Mouse (Mus musculus) MEL (cell line): ENCODE measurements at regions not wholly inside any gene's neighbourhood (a gene's known extent, or its start where the extent isn't known, plus 50 kb on each side); places are given as distances from the start of the nearest gene placed in this dataset.

ENCODE experiments used
- DNase-seq: peaks from one replicate; pipeline ENCODE4 v3.0.0; 2011; ENCODE audit warnings: low read depth, low spot score
- H3K27ac ChIP-seq: 2 replicates; pipeline ENCODE4 v1.5.1; 2012; ENCODE audit warnings: low read depth, mild to moderate bottlenecking, control low read depth, low read length, moderate library complexity; ENCODE audit not compliant: control insufficient read depth
- H3K27me3 ChIP-seq, 2 experiments: fragments of 150-350 bp in 1 of 2; sonication (generic) in 1 of 2; 2 replicates each; pipeline ENCODE4 v1.6.1; 2012; ENCODE audit warnings: low read length in 2 of 2, mild to moderate bottlenecking in 2 of 2, improper control_type of control experiment in 1 of 2, moderate library complexity in 1 of 2; ENCODE audit not compliant: insufficient read depth in 2 of 2, control insufficient read depth in 1 of 2
- H3K36me3 ChIP-seq, 2 experiments: 2 replicates each; pipeline ENCODE4 v1.6.1; 2012 to 2014; ENCODE audit warnings: low read length in 2 of 2, improper control_type of control experiment in 1 of 2, inconsistent platforms in 1 of 2, mild to moderate bottlenecking in 1 of 2; ENCODE audit not compliant: insufficient read depth in 2 of 2, control insufficient read depth in 1 of 2
- H3K4me1 ChIP-seq, 2 experiments: fragments of 150-350 bp in 1 of 2; sonication (generic) in 1 of 2; 2 replicates each; pipeline ENCODE4 v1.6.1; 2012; ENCODE audit warnings: low read length in 2 of 2, improper control_type of control experiment in 1 of 2, mild to moderate bottlenecking in 1 of 2; ENCODE audit not compliant: insufficient read depth in 2 of 2, control insufficient read depth in 1 of 2
- H3K4me3 ChIP-seq, 2 experiments: fragments of 150-350 bp in 1 of 2; sonication (generic) in 1 of 2; 2 replicates each; pipeline ENCODE4 v1.5.1; 2012; ENCODE audit warnings: low read depth in 2 of 2, low read length in 2 of 2, mild to moderate bottlenecking in 2 of 2, moderate library complexity in 2 of 2, control low read depth in 1 of 2, improper control_type of control experiment in 1 of 2; ENCODE audit not compliant: control insufficient read depth in 1 of 2, insufficient read depth in 1 of 2
- H3K79me2 ChIP-seq: 2 replicates; pipeline ENCODE4 v1.6.1; 2012; ENCODE audit warnings: mild to moderate bottlenecking, low read length, moderate library complexity; ENCODE audit not compliant: control insufficient read depth, poor library complexity, insufficient read depth
- H3K9ac ChIP-seq: 2 replicates; pipeline ENCODE4 v1.6.1; 2012; ENCODE audit warnings: low read depth, mild to moderate bottlenecking, control low read depth, low read length, moderate library complexity; ENCODE audit not compliant: control insufficient read depth, poor library complexity, severe bottlenecking
- H3K9me3 ChIP-seq: fragments of 150-350 bp; sonication (generic); replicated peaks from 2 replicates; pipeline ENCODE4 v1.6.1; 2012; ENCODE audit warnings: mild to moderate bottlenecking, low read length, improper control_type of control experiment, moderate library complexity; ENCODE audit not compliant: insufficient read depth
- BHLHE40 ChIP-seq: IDR thresholded peaks from 2 replicates; pipeline ENCODE4 v1.6.1; 2012; ENCODE audit warnings: low read depth, mild to moderate bottlenecking, inconsistent platforms, low read length, improper control_type of control experiment, borderline replicate concordance
- CHD1 ChIP-seq: IDR thresholded peaks from 2 replicates; pipeline ENCODE4 v1.6.1; 2012; ENCODE audit warnings: low read depth, mild to moderate bottlenecking, inconsistent platforms, low read length, improper control_type of control experiment
- CHD2 ChIP-seq: IDR thresholded peaks from 2 replicates; pipeline ENCODE4 v1.6.1; 2011; ENCODE audit warnings: low read length, improper control_type of control experiment
- ELF1 ChIP-seq: IDR thresholded peaks from 2 replicates; pipeline ENCODE4 v1.6.1; 2014; ENCODE audit warnings: low read depth, mild to moderate bottlenecking, inconsistent platforms, low read length, improper control_type of control experiment, moderate library complexity
- EP300 ChIP-seq, 2 experiments: IDR thresholded peaks; 2 replicates each; pipeline ENCODE4 v1.6.1; 2011; ENCODE audit warnings: improper control_type of control experiment in 2 of 2, low read length in 2 of 2, low read depth in 1 of 2, mild to moderate bottlenecking in 1 of 2
- GABPA ChIP-seq: IDR thresholded peaks from 2 replicates; pipeline ENCODE4 v1.6.1; 2012; ENCODE audit warnings: low read depth, mild to moderate bottlenecking, inconsistent platforms, low read length, improper control_type of control experiment, moderate library complexity
- GATA1 ChIP-seq: IDR thresholded peaks from 2 replicates; pipeline ENCODE4 v1.6.1; 2011; ENCODE audit warnings: low read depth, low read length, improper control_type of control experiment
- KAT2A ChIP-seq: conservative IDR thresholded peaks from 2 replicates; pipeline ENCODE4 v1.6.1; 2012; ENCODE audit warnings: low read depth, low read length, improper control_type of control experiment, inconsistent platforms
- MAFK ChIP-seq: IDR thresholded peaks from 2 replicates; pipeline ENCODE4 v1.6.1; 2011; ENCODE audit warnings: low read depth, mild to moderate bottlenecking, low read length, improper control_type of control experiment, borderline replicate concordance
- MEF2A ChIP-seq: IDR thresholded peaks from 2 replicates; pipeline ENCODE4 v1.6.1; 2014; ENCODE audit warnings: low read depth, mild to moderate bottlenecking, inconsistent platforms, low read length, improper control_type of control experiment; ENCODE audit not compliant: poor library complexity, insufficient replicate concordance, severe bottlenecking; ENCODE audit errors: extremely low read depth
- MYC ChIP-seq: IDR thresholded peaks from 2 replicates; pipeline ENCODE4 v1.6.1; 2011; ENCODE audit warnings: low read depth, mild to moderate bottlenecking, low read length, improper control_type of control experiment, moderate library complexity
- NELFE ChIP-seq: IDR thresholded peaks from 2 replicates; pipeline ENCODE4 v1.6.1; 2011; ENCODE audit warnings: low read depth, low read length, improper control_type of control experiment
- NRF1 ChIP-seq: IDR thresholded peaks from 2 replicates; pipeline ENCODE4 v1.6.1; 2014; ENCODE audit warnings: low read depth, mild to moderate bottlenecking, inconsistent platforms, low read length, improper control_type of control experiment, moderate library complexity; ENCODE audit not compliant: poor library complexity, insufficient read depth, severe bottlenecking
- POLR2AphosphoS2 ChIP-seq: IDR thresholded peaks from 2 replicates; pipeline ENCODE4 v1.6.1; 2011; ENCODE audit warnings: low read length, improper control_type of control experiment
- RAD21 ChIP-seq: IDR thresholded peaks from 2 replicates; pipeline ENCODE4 v1.6.1; 2011; ENCODE audit warnings: mild to moderate bottlenecking, low read depth, low read length, improper control_type of control experiment
- SIN3A ChIP-seq: IDR thresholded peaks from 2 replicates; pipeline ENCODE4 v1.6.1; 2012; ENCODE audit warnings: low read length, improper control_type of control experiment, inconsistent platforms
- UBTF ChIP-seq: IDR thresholded peaks from 2 replicates; pipeline ENCODE4 v1.6.1; 2012; ENCODE audit warnings: low read depth, mild to moderate bottlenecking, inconsistent platforms, low read length, improper control_type of control experiment, moderate library complexity, borderline replicate concordance; ENCODE audit not compliant: insufficient read depth
- USF1 ChIP-seq: IDR thresholded peaks from 2 replicates; pipeline ENCODE4 v1.6.1; 2014; ENCODE audit warnings: low read depth, mild to moderate bottlenecking, inconsistent platforms, low read length, improper control_type of control experiment, moderate library complexity
- ZC3H11A ChIP-seq: IDR thresholded peaks from 2 replicates; pipeline ENCODE4 v1.6.1; 2012; ENCODE audit warnings: low read depth, mild to moderate bottlenecking, inconsistent platforms, low read length, improper control_type of control experiment
- ZKSCAN1 ChIP-seq: IDR thresholded peaks from 2 replicates; pipeline ENCODE4 v1.6.1; 2012; ENCODE audit warnings: low read depth, mild to moderate bottlenecking, inconsistent platforms, low read length, improper control_type of control experiment, moderate library complexity

- H3K27ac ChIP-seq = no peak overlapping the region
- H3K79me2 ChIP-seq = no peaks in the 10 kb centered on the region
- H3K27me3 ChIP-seq = no peaks in the 10 kb centered on the region
- no peaks in the 10 kb centered on the region for H3K9me3 ChIP-seq
- DNase-seq = no peak
- H3K9ac ChIP-seq = no peak overlapping the region
- H3K4me3 ChIP-seq = no peak overlapping the region
- no peaks in the 10 kb centered on the region for H3K36me3 ChIP-seq
- H3K4me1 ChIP-seq = no peaks in the 10 kb centered on the region
- TF ChIP-seq MEF2A = no peak
- TF ChIP-seq UBTF = no peak
- no peak for TF ChIP-seq ZC3H11A
Observed at GRCm38 (mm10) chr3:155815693-155816092, 722.5 kb downstream of the Lrriq3 start.

GRCm38 (mm10) chr3:155824863-155825262 lies 731.6 kb downstream of the Lrriq3 start:
- H3K36me3 ChIP-seq = no peaks in the 10 kb centered on the region
- H3K9ac ChIP-seq = no peak overlapping the region
- H3K9me3 ChIP-seq = no peaks in the 10 kb centered on the region
- no peak overlapping the region for H3K27ac ChIP-seq
- H3K79me2 ChIP-seq = no peaks in the 10 kb centered on the region
- H3K27me3 ChIP-seq = no peaks in the 10 kb centered on the region
- no peaks in the 10 kb centered on the region for H3K4me1 ChIP-seq
- TF ChIP-seq NELFE = no peak
- no peak for TF ChIP-seq CHD1
- TF ChIP-seq ELF1 = no peak
- TF ChIP-seq KAT2A = no peak
- no peak for TF ChIP-seq GATA1
- TF ChIP-seq SIN3A = no peak
- TF ChIP-seq ZKSCAN1 = no peak
- no peak for TF ChIP-seq MYC
- TF ChIP-seq POLR2AphosphoS2 = no peak
- TF ChIP-seq MAFK = no peak
- TF ChIP-seq EP300 (IDR thresholded peaks at IDR 0.05; ENCODE audit: low read depth in 1 of 2, low read length in 2 of 2) = no peak
- TF ChIP-seq USF1 = no peak
- TF ChIP-seq NRF1 = no peak
- TF ChIP-seq CHD2 = no peak
- no peak for TF ChIP-seq RAD21
- no peak for TF ChIP-seq BHLHE40
- TF ChIP-seq GABPA = no peak
- H3K4me3 ChIP-seq = no peak overlapping the region
- no peak for DNase-seq
